Mouse (Mus musculus) embryonic fibroblast, embryonic 13.5 days (primary cell): ENCODE measurements at regions not wholly inside any gene's neighbourhood (a gene's known extent, or its start where the extent isn't known, plus 50 kb on each side); places are given as distances from the start of the nearest gene placed in this dataset.

Experiments used
- H3K27ac ChIP-seq: 2 replicates; pipeline ENCODE4 v1.5.1; 2012; ENCODE audit warnings: low read length, control low read depth, inconsistent platforms; ENCODE audit not compliant: insufficient read depth
- H3K4me1 ChIP-seq: 2 replicates; pipeline ENCODE4 v1.6.1; 2011; ENCODE audit warnings: low read length; ENCODE audit not compliant: control insufficient read depth, insufficient read depth
- H3K4me3 ChIP-seq: 2 replicates; pipeline ENCODE4 v1.5.1; 2011; ENCODE audit warnings: mild to moderate bottlenecking, control low read depth, low read length; ENCODE audit not compliant: insufficient read depth
- CTCF ChIP-seq: IDR thresholded peaks from 2 replicates; pipeline ENCODE4 v1.5.1; 2011; ENCODE audit warnings: mild to moderate bottlenecking, control low read depth, low read length, moderate library complexity, borderline replicate concordance; ENCODE audit not compliant: insufficient read depth
- POLR2A ChIP-seq: IDR thresholded peaks from 2 replicates; pipeline ENCODE4 v1.6.1; 2011; ENCODE audit warnings: low read depth, mild to moderate bottlenecking, control low read depth, low read length, moderate library complexity

- Histone ChIP-seq H3K4me1 (peaks cover 3% of the 10 kb centered on the region; the same call in 1 of the 2 replicates), H3K27ac (no peak overlapping the region), H3K4me3 (no peak overlapping the region)
- TF ChIP-seq CTCF, result no peak
- TF ChIP-seq POLR2A, result no peak
These were observed 102.0 kb upstream of the Jade1 start for GRCm38 (mm10) chr3:41453525-41453924.

GRCm38 (mm10) chr3:41452716-41453090 is 102.8 kb upstream of the Jade1 start:
- TF ChIP-seq CTCF (no peak), POLR2A (no peak)
- no peak overlapping the region for H3K27ac ChIP-seq

GRCm38 (mm10) chr3:41452020-41452715 is 103.4 kb upstream of the Jade1 start:
- no peak overlapping the region for H3K27ac ChIP-seq
- H3K4me1 ChIP-seq, result peaks cover 3% of the 10 kb centered on the region; the same call in 1 of the 2 replicates
- no peak overlapping the region for H3K4me3 ChIP-seq
- TF ChIP-seq POLR2A (no peak), CTCF (no peak)

More at GRCm38 (mm10) chr3:41452716-41453090, 102.8 kb upstream of the Jade1 start:
- H3K4me1 ChIP-seq, result peaks cover 3% of the 10 kb centered on the region; the same call in 1 of the 2 replicates
- H3K4me3 ChIP-seq, result no peak overlapping the region

- H3K4me1 ChIP-seq, result peaks cover 3% of the 10 kb centered on the region; the same call in 1 of the 2 replicates
- no peak overlapping the region for H3K27ac ChIP-seq
- H3K4me3 ChIP-seq, result no peak overlapping the region
- no peak for TF ChIP-seq POLR2A
- no peak for TF ChIP-seq CTCF
These were observed 104.8 kb upstream of the Jade1 start for GRCm38 (mm10) chr3:41450696-41451095.

DNA sequence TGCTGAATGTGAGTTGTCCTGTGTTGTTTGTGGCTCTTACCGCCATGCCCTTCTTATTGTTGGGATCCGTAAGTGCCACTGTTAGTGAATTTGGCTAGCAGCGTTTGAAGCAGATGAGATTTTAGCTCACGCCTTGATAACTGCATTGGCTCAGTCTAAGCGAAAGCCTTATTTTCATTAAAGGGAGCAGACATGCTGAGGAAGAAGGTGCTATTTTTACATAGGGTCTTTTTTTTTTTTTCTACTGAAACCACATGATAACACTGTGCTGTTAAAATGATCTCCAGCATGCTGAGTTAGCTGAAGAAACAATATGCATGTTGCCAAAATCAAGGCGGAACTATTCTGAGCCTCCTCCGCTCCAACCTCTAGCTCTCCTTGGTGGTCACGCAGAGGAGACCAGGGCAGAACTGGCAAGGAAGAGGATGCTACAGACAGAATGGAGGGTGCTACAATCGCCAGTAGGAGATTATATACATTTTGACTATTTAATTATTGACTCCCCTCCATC is 111.2 kb upstream of the Jade1 start:
- peaks cover 3% of the 10 kb centered on the region; the same call in 1 of the 2 replicates for H3K4me1 ChIP-seq
- TF ChIP-seq POLR2A (no peak), CTCF (no peak)
- no peak overlapping the region for H3K27ac ChIP-seq
- no peak overlapping the region for H3K4me3 ChIP-seq

DNA sequence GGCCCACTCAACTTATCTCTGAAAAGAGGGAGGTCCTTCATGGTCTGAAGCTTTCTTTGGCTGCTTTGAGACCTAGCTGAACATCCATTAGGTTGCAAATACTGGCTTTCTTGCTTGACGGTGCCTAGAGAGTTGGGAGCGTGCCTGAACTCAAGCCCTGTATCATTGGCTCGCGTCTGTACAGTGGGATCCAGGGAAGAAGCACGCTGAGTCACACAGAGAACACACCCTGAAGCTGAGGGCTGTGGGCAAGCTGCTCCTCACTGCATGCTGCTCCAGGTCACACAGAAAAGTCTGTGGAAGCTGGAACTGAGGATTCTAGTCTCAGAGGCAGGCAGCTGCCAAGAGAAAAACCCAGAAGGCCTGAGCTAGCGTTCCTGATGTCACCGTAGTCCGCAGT is 119.3 kb upstream of the Jade1 start:
- Histone ChIP-seq H3K27ac (no peak overlapping the region; the same call in 1 of the 2 replicates), H3K4me1 (peaks cover 4% of the 10 kb centered on the region; the same call in 1 of the 2 replicates), H3K4me3 (no peak overlapping the region)
- no peak for TF ChIP-seq POLR2A
- no peak for TF ChIP-seq CTCF

DNA sequence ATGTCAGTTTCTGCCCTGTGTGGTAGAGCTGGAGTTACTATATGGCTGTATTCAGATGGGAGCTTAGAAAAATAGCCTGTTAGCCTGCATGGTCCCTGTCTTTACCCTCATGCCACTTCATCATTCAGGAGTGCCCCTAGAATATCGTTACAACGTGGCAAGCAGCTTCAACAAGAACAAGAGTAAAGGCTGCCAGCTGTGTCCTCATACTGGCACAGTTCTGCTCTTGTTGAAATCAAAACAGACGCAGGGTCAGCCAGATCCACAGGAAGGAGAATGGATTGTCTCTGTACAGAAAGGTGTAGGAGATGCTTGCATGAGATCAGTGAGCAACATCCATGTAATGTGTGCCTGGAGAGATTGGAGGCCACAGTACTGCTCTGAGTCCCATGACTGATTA is 122.4 kb upstream of the Jade1 start:
- H3K4me1 ChIP-seq, result peaks cover 7% of the 10 kb centered on the region
- H3K4me3 ChIP-seq, result no peak overlapping the region
- TF ChIP-seq CTCF (no peak), POLR2A (no peak)
- H3K27ac ChIP-seq, result no peak overlapping the region

- H3K4me1 ChIP-seq, result peaks cover 7% of the 10 kb centered on the region
- H3K4me3 ChIP-seq, result no peak overlapping the region
- TF ChIP-seq POLR2A (no peak), CTCF (no peak)
- H3K27ac ChIP-seq, result no peak overlapping the region
These were observed 123.2 kb upstream of the Jade1 start for GRCm38 (mm10) chr3:41432376-41432775.

- Histone ChIP-seq H3K4me3 (no peak overlapping the region), H3K4me1 (peaks cover 7% of the 10 kb centered on the region), H3K27ac (peak overlapping the region; percentile 50; the same call in 1 of the 2 replicates)
- TF ChIP-seq POLR2A, result no peak
- TF ChIP-seq CTCF, result no peak
These were observed 125.3 kb upstream of the Jade1 start for GRCm38 (mm10) chr3:41430191-41430590.

- Histone ChIP-seq H3K27ac (no peak overlapping the region), H3K4me3 (no peak overlapping the region), H3K4me1 (peaks cover 7% of the 10 kb centered on the region)
- no peak for TF ChIP-seq POLR2A
- TF ChIP-seq CTCF, result no peak
These were observed 128.6 kb upstream of the Jade1 start for GRCm38 (mm10) chr3:41426946-41427345.
